Mouse (Mus musculus): ENCODE measurements around the gene Pum2.

GRCm38 (mm10) chr12:8634306-8634705 is 39.6 kb upstream of the Pum2 start:
- TF ChIP-seq CTCF (IDR thresholded peaks at IDR 0.05; ENCODE audit: extremely low read depth, insufficient read depth, low read length) (no peak), POLR2A (IDR thresholded peaks at IDR 0.05; ENCODE audit: extremely low read depth, insufficient read depth, low read length) (no peak)
